Mouse (Mus musculus) bone marrow macrophage, adult 2 months (primary cell): ENCODE data around the gene Shank2.

Experiments
- CTCF ChIP-seq: IDR thresholded peaks from 2 replicates; pipeline ENCODE4 v1.5.1; 2012; ENCODE audit warnings: low read depth, mild to moderate bottlenecking, low read length, moderate library complexity
- POLR2A ChIP-seq: IDR thresholded peaks from 2 replicates; pipeline ENCODE4 v1.6.1; 2012; ENCODE audit warnings: mild to moderate bottlenecking, low read depth, low read length, borderline replicate concordance

- no peak for TF ChIP-seq CTCF
- TF ChIP-seq POLR2A = no peak
Measured at GRCm38 (mm10) chr7:144202017-144202682, 200.4 kb downstream of the Shank2 start.
